Comparison of ENCODE assay signal across 15 mouse cellular contexts in genomic region chr7:37482564-37482963, GRCm38 (mm10).
DNase-seq lines count a peak whose midpoint lies in the region; TF ChIP-seq lines count a peak whose summit lies in the region.
"Had no signal": no experiment of that assay in that cellular context is flagged by ENCODE, and none has a peak within 500 bp of the region (broad histone marks: within the 10 kb centered on the region; RNA-seq: fewer than 3 reads in every experiment).

No protein-coding gene starts in this region.

- peak; percentile 19 to 39 for DNase-seq in cerebellum, adult 18-20 months
- DNase-seq in cerebellum, adult 11 months = no peak
- no peak for DNase-seq in layer of hippocampus, adult 2 months (ENCODE audit: low spot score in 2 of 2)
- no peak for DNase-seq in layer of hippocampus, adult 18-20 months (ENCODE audit: low spot score in 2 of 2)
- peak; percentile 43 for DNase-seq in thymus, adult 2 months
- DNase-seq in thymus, adult 18-20 months = no peak
- DNase-seq in c-Kit-positive CD71-positive TER-119-positive erythroid progenitor cells, embryonic 14.5 days (ENCODE audit: low spot score) = no peak
- no peak for DNase-seq in ovary, postnatal 36 days (ENCODE audit: low spot score)
- DNase-seq: heart, adult 18-20 months; right cerebral cortex, adult 18-20 months had no signal

- WGBS in thymus, adult 2 months = 76% methylated on average over 4 of the region's 4 CpGs

- TF ChIP-seq CTCF in layer of hippocampus, adult 2 months (conservative IDR thresholded peaks at IDR 0.05) = peak; percentile 63
- no peak for TF ChIP-seq CTCF in thymus, adult 2 months (IDR thresholded peaks at IDR 0.05; ENCODE audit: borderline replicate concordance, control insufficient read depth, extremely low read depth, insufficient read depth, low read length, poor library complexity)

- no peaks in the 10 kb centered on the region for H3K36me3 ChIP-seq in thymus, adult 2 months (ENCODE audit: control insufficient read depth, insufficient read depth, low read length)
- H3K36me3 ChIP-seq: embryonic facial prominence, embryonic 12.5 days; forebrain, embryonic 15.5 days; limb, embryonic 12.5 days; stomach, embryonic 15.5 days had no signal

- H3K4me1 ChIP-seq in thymus, adult 2 months (replicated peaks; ENCODE audit: control insufficient read depth, insufficient read depth, low read length) = no peaks in the 10 kb centered on the region
- H3K4me1 ChIP-seq: embryonic facial prominence, embryonic 12.5 days; limb, embryonic 12.5 days; stomach, embryonic 15.5 days had no signal

- no peak for TF ChIP-seq POLR2A in thymus, adult 2 months (IDR thresholded peaks at IDR 0.05; ENCODE audit: control insufficient read depth, extremely low read depth, insufficient read depth, low read length, poor library complexity)

- H3K27ac ChIP-seq in layer of hippocampus, adult 2 months = no peak overlapping the region
- H3K27ac ChIP-seq in thymus, adult 2 months (ENCODE audit: control insufficient read depth, insufficient read depth, low read length) = no peak overlapping the region
- H3K27ac ChIP-seq: embryonic facial prominence, embryonic 12.5 days; forebrain, embryonic 15.5 days; hindbrain, embryonic 15.5 days; limb, embryonic 12.5 days; stomach, embryonic 15.5 days had no signal

- H3K4me3 ChIP-seq in layer of hippocampus, adult 2 months = no peak overlapping the region
- no peak overlapping the region for H3K4me3 ChIP-seq in thymus, adult 2 months (ENCODE audit: control insufficient read depth, insufficient read depth, low read length)
- H3K4me3 ChIP-seq: embryonic facial prominence, embryonic 12.5 days; forebrain, embryonic 15.5 days; hindbrain, embryonic 15.5 days; limb, embryonic 12.5 days; stomach, embryonic 15.5 days had no signal

- H3K27me3 ChIP-seq in thymus, adult 2 months (ENCODE audit: control insufficient read depth, insufficient read depth, low read length) = no peaks in the 10 kb centered on the region
- H3K27me3 ChIP-seq: embryonic facial prominence, embryonic 12.5 days; forebrain, embryonic 15.5 days; hindbrain, embryonic 15.5 days; stomach, embryonic 15.5 days had no signal

Comparison
In these comparisons a context has a peak if more than half of its experiments do, and no peak if none do; other contexts are left out.
1. DNase-seq: peak in cerebellum, adult 18-20 months (2 of 2) and thymus, adult 2 months (single experiment); none in cerebellum, adult 11 months (single experiment), layer of hippocampus, adult 2 months (0 of 2), layer of hippocampus, adult 18-20 months (0 of 2), thymus, adult 18-20 months (0 of 2), c-Kit-positive CD71-positive TER-119-positive erythroid progenitor cells, embryonic 14.5 days (single experiment) and ovary, postnatal 36 days (single experiment).